Mouse (Mus musculus) embryonic facial prominence, embryonic 13.5 days (tissue): ENCODE data around the gene Sh3bp1. TPM values are rescaled to one million over a fixed set of nuclear protein-coding genes. Genes with fewer than 3 reads are reported as not detected.
"Not testable (repeated sequence)": the region's sequence is repeated elsewhere in the genome, so short reads cannot be mapped to it uniquely, and the experiment has no call there.

Experiments used
- ATAC-seq: fragments of 200-750 bp; cut with Nextera tagmentation; 2 replicates; pipeline ENCODE4 v1.8.0; 2017; ENCODE audit warnings: low read depth; ENCODE audit not compliant: insufficient number of reproducible peaks, insufficient read depth, low FRiP score, low TSS enrichment
- H3K27ac ChIP-seq: fragments of 300-500 bp; sonication (generic); 2 replicates; pipeline ENCODE4 v1.5.1; 2015; ENCODE audit warnings: moderate library complexity, mild to moderate bottlenecking, inconsistent platforms
- H3K27me3 ChIP-seq: fragments of 300-500 bp; sonication (generic); 2 replicates; pipeline ENCODE4 v1.6.1; 2015; ENCODE audit warnings: mild to moderate bottlenecking, inconsistent platforms
- H3K36me3 ChIP-seq: fragments of 300-500 bp; sonication (generic); 2 replicates; pipeline ENCODE4 v1.6.1; 2015; ENCODE audit warnings: mild to moderate bottlenecking, inconsistent platforms
- H3K4me1 ChIP-seq: fragments of 300-500 bp; sonication (generic); 2 replicates; pipeline ENCODE4 v1.6.1; 2015; ENCODE audit warnings: inconsistent platforms
- H3K4me2 ChIP-seq: fragments of 300-500 bp; sonication (generic); 2 replicates; pipeline ENCODE4 v1.6.1; 2015; ENCODE audit warnings: moderate library complexity, mild to moderate bottlenecking, inconsistent platforms
- H3K4me3 ChIP-seq: fragments of 300-500 bp; sonication (generic); 2 replicates; pipeline ENCODE4 v1.5.1; 2015; ENCODE audit warnings: mild to moderate bottlenecking, inconsistent platforms
- H3K9ac ChIP-seq: fragments of 300-500 bp; sonication (generic); 2 replicates; pipeline ENCODE4 v1.6.1; 2015; ENCODE audit warnings: mild to moderate bottlenecking, inconsistent platforms
- H3K9me3 ChIP-seq: fragments of 300-500 bp; sonication (generic); 2 replicates; pipeline ENCODE4 v1.6.1; 2016; ENCODE audit warnings: inconsistent platforms
- WGBS: fragments of 180-500 bp; shearing (Covaris S2); methylation state at CpG from one replicate; pipeline ENCODE4 v1.1.7; 2015; ENCODE audit warnings: mixed read lengths; 5-methylcytosine and 5-hydroxymethylcytosine counted together
- polyA plus RNA-seq: library from polyadenylated mRNA; unstranded; fragments of >200 nt; fragmentation: Nextera tagmentation; extraction: Ambion mirVana; gene quantifications from 2 replicates; pipeline ENCODE4 v1.2.1, GENCODE M21; 2015

Sh3bp1 gene
- polyA plus RNA-seq, 1 experiment from 2014 or later: 54.4 TPM

GRCm38 (mm10) chr15:78878792-78879516 lies 20.6 kb upstream of the Sh3bp1 start:
- H3K36me3 ChIP-seq: peaks cover 41% of the 10 kb centered on the region
- peak overlapping the region; percentile 93 for H3K4me2 ChIP-seq
- not testable (repeated sequence) for H3K27me3 ChIP-seq, H3K9me3 ChIP-seq, ATAC-seq
- peaks cover 38% of the 10 kb centered on the region for H3K4me1 ChIP-seq
- WGBS: 14% methylated on average over 7 of the region's 7 CpGs
- H3K27ac ChIP-seq: peak overlapping the region; percentile 99
- H3K9ac ChIP-seq: peak overlapping the region; percentile 59
- peak overlapping the region; percentile 70 for H3K4me3 ChIP-seq

GRCm38 (mm10) chr15:78880432-78880831 lies 19.1 kb upstream of the Sh3bp1 start:
- H3K4me1 ChIP-seq: peaks cover 33% of the 10 kb centered on the region
- ATAC-seq: no peak
- H3K27ac ChIP-seq: 0 out of 2 replicates have a peak overlapping the region, but pooled peaks have one; percentile 88
- WGBS: 94% methylated on average over 8 of the region's 8 CpGs
- peak overlapping the region; percentile 7; the same call in 1 of the 2 replicates for H3K9ac ChIP-seq
- no peaks in the 10 kb centered on the region for H3K9me3 ChIP-seq
- no peak overlapping the region for H3K4me2 ChIP-seq
- no peak overlapping the region for H3K4me3 ChIP-seq
- peaks cover 54% of the 10 kb centered on the region for H3K36me3 ChIP-seq
- no peaks in the 10 kb centered on the region for H3K27me3 ChIP-seq

- Histone ChIP-seq H3K4me3 (no peak overlapping the region), H3K27ac (no peak overlapping the region), H3K36me3 (peaks cover 68% of the 10 kb centered on the region), H3K27me3 (no peaks in the 10 kb centered on the region), H3K4me1 (peaks cover 26% of the 10 kb centered on the region), H3K4me2 (no peak overlapping the region), H3K9me3 (no peaks in the 10 kb centered on the region), H3K9ac (no peak overlapping the region)
- 83% methylated on average over 3 of the region's 3 CpGs for WGBS
- ATAC-seq: no peak
Measured at GRCm38 (mm10) chr15:78881828-78882227, 17.7 kb upstream of the Sh3bp1 start.

GRCm38 (mm10) chr15:78889401-78889853 lies 10.1 kb upstream of the Sh3bp1 start:
- H3K4me3 ChIP-seq: no peak overlapping the region
- H3K27me3 ChIP-seq: no peaks in the 10 kb centered on the region
- peaks cover 17% of the 10 kb centered on the region for H3K4me1 ChIP-seq
- WGBS: 30% methylated on average over 13 of the region's 13 CpGs
- no peak overlapping the region for H3K4me2 ChIP-seq
- no peak overlapping the region for H3K27ac ChIP-seq
- no peaks in the 10 kb centered on the region for H3K9me3 ChIP-seq
- 0 out of 2 replicates have a peak overlapping the region, but pooled peaks have one; percentile 27 for H3K9ac ChIP-seq
- peaks cover 94% of the 10 kb centered on the region for H3K36me3 ChIP-seq
- no peak for ATAC-seq

GRCm38 (mm10) chr15:78892440-78892839 lies 7.1 kb upstream of the Sh3bp1 start:
- no peak for ATAC-seq

GRCm38 (mm10) chr15:78894726-78895125 lies 4.8 kb upstream of the Sh3bp1 start:
- H3K9me3 ChIP-seq: no peaks in the 10 kb centered on the region
- ATAC-seq: no peak
- H3K4me1 ChIP-seq: peaks cover 63% of the 10 kb centered on the region
- H3K4me3 ChIP-seq: no peak overlapping the region
- peaks cover 52% of the 10 kb centered on the region for H3K36me3 ChIP-seq
- peak overlapping the region; percentile 77 for H3K27ac ChIP-seq
- H3K9ac ChIP-seq: peak overlapping the region; percentile 52; the same call in 1 of the 2 replicates
- no peak overlapping the region for H3K4me2 ChIP-seq
- WGBS: 78% methylated on average over 13 of the region's 13 CpGs
- no peaks in the 10 kb centered on the region for H3K27me3 ChIP-seq

More at GRCm38 (mm10) chr15:78892440-78892839, 7.1 kb upstream of the Sh3bp1 start:
- no peak overlapping the region for H3K27ac ChIP-seq
- no peak overlapping the region for H3K4me2 ChIP-seq
- H3K9me3 ChIP-seq: no peaks in the 10 kb centered on the region
- peaks cover 73% of the 10 kb centered on the region for H3K36me3 ChIP-seq
- WGBS: 61% methylated on average over 7 of the region's 7 CpGs
- H3K4me3 ChIP-seq: no peak overlapping the region
- H3K4me1 ChIP-seq: peaks cover 46% of the 10 kb centered on the region
- no peaks in the 10 kb centered on the region for H3K27me3 ChIP-seq
- H3K9ac ChIP-seq: 0 out of 2 replicates have a peak overlapping the region, but pooled peaks have one; percentile 21

GRCm38 (mm10) chr15:78895741-78896140 lies 3.8 kb upstream of the Sh3bp1 start:
- Histone ChIP-seq H3K9me3 (no peaks in the 10 kb centered on the region), H3K4me1 (peaks cover 69% of the 10 kb centered on the region), H3K36me3 (peaks cover 44% of the 10 kb centered on the region), H3K27me3 (no peaks in the 10 kb centered on the region), H3K9ac (no peak overlapping the region), H3K4me2 (no peak overlapping the region), H3K27ac (peak overlapping the region; percentile 64), H3K4me3 (no peak overlapping the region)
- ATAC-seq: no peak
- WGBS: 78% methylated on average over 2 of the region's 2 CpGs

- Histone ChIP-seq H3K4me2 (no peak overlapping the region), H3K9ac (no peak overlapping the region), H3K9me3 (no peaks in the 10 kb centered on the region), H3K4me3 (no peak overlapping the region), H3K36me3 (peaks cover 40% of the 10 kb centered on the region), H3K4me1 (peaks cover 73% of the 10 kb centered on the region), H3K27me3 (no peaks in the 10 kb centered on the region), H3K27ac (peak overlapping the region; percentile 64)
- WGBS: 83% methylated on average over 3 of the region's 3 CpGs
- ATAC-seq: no peak
Measured at GRCm38 (mm10) chr15:78896149-78896548, 3.4 kb upstream of the Sh3bp1 start.

GRCm38 (mm10) chr15:78897488-78897887 lies 2.1 kb upstream of the Sh3bp1 start:
- H3K27me3 ChIP-seq: no peaks in the 10 kb centered on the region
- no peak overlapping the region for H3K27ac ChIP-seq
- H3K4me2 ChIP-seq: no peak overlapping the region
- H3K4me1 ChIP-seq: peaks cover 79% of the 10 kb centered on the region
- 93% methylated on average over 4 of the region's 4 CpGs for WGBS
- no peak for ATAC-seq
- H3K9ac ChIP-seq: no peak overlapping the region
- no peaks in the 10 kb centered on the region for H3K9me3 ChIP-seq
- H3K4me3 ChIP-seq: no peak overlapping the region
- peaks cover 32% of the 10 kb centered on the region for H3K36me3 ChIP-seq

GRCm38 (mm10) chr15:78898507-78899001 lies 1.0 kb upstream of the Sh3bp1 start:
- H3K4me3 ChIP-seq: peak overlapping the region; percentile 83
- peak overlapping the region; percentile 88 for H3K4me2 ChIP-seq
- no peaks in the 10 kb centered on the region for H3K9me3 ChIP-seq
- H3K27me3 ChIP-seq: no peaks in the 10 kb centered on the region
- no peak for ATAC-seq
- peak overlapping the region; percentile 86; the same call in 1 of the 2 replicates for H3K9ac ChIP-seq
- 54% methylated on average over 6 of the region's 6 CpGs for WGBS
- peaks cover 31% of the 10 kb centered on the region for H3K36me3 ChIP-seq
- peaks cover 79% of the 10 kb centered on the region for H3K4me1 ChIP-seq
- peak overlapping the region; percentile 87; the same call in 1 of the 2 replicates for H3K27ac ChIP-seq

- no peaks in the 10 kb centered on the region for H3K27me3 ChIP-seq
- no peaks in the 10 kb centered on the region for H3K9me3 ChIP-seq
- 2% methylated on average over 20 of the region's 20 CpGs for WGBS
- peaks cover 71% of the 10 kb centered on the region for H3K4me1 ChIP-seq
- peak within 1 kb of the TSS; percentile 83 for H3K4me3 ChIP-seq
- H3K9ac ChIP-seq: peak within 1 kb of the TSS; percentile 86
- peak within 1 kb of the TSS; percentile 87 for H3K27ac ChIP-seq
- peaks cover 31% of the 10 kb centered on the region for H3K36me3 ChIP-seq
- peak within 1 kb of the TSS; percentile 88 for H3K4me2 ChIP-seq
- no peak for ATAC-seq
Measured at GRCm38 (mm10) chr15:78899409-78899739, 194 bp upstream of the Sh3bp1 start, which contains the start of gene Gm49510. Gm49510 (plus strand) TSS chr15:78899667.
